8 mouse cellular contexts compared by ENCODE assay signal in genomic region chr10:77206565-77207079, GRCm38 (mm10). TPM values are rescaled to one million over a fixed set of nuclear protein-coding genes. Genes with fewer than 3 reads are reported as not detected.
DNase-seq lines count a peak whose midpoint lies in the region; ATAC-seq lines count a peak whose summit lies in the region.

No protein-coding gene starts in this region.

- no peak for ATAC-seq in hindbrain, embryonic 12.5 days (ENCODE audit: low FRiP score)
- peak; percentile 67 for ATAC-seq in stomach, embryonic 15.5 days (ENCODE audit: insufficient read depth, low FRiP score, low read depth)

- no peak for DNase-seq in hindbrain, embryonic 10.5 days (ENCODE audit: low spot score)
- DNase-seq in adrenal gland, adult 18-20 months (ENCODE audit: low spot score in 2 of 2), result peak; percentile 34 to 38
- peak; percentile 69 for DNase-seq in gastrocnemius, postnatal 25 days
- peak; percentile 42 for DNase-seq in kidney, adult 18-20 months
- DNase-seq in left cerebral cortex, postnatal 36 days (ENCODE audit: low spot score in 2 of 2), result peak; percentile 50 to 58
- no peak for DNase-seq in spleen, postnatal 14 days (ENCODE audit: low spot score in 2 of 2)

- no peak overlapping the region for H3K4me2 ChIP-seq in hindbrain, embryonic 12.5 days (replicated peaks)
- no peak overlapping the region for H3K4me2 ChIP-seq in stomach, embryonic 15.5 days

- H3K4me3 ChIP-seq in hindbrain, embryonic 10.5 days, result no peak overlapping the region
- H3K4me3 ChIP-seq in hindbrain, embryonic 12.5 days, result no peak overlapping the region
- no peak overlapping the region for H3K4me3 ChIP-seq in stomach, embryonic 15.5 days (replicated peaks)

- H3K27ac ChIP-seq in hindbrain, embryonic 10.5 days, result peak overlapping the region; percentile 67; the same call in 1 of the 2 replicates
- H3K27ac ChIP-seq in hindbrain, embryonic 12.5 days, result no peak overlapping the region
- H3K27ac ChIP-seq in stomach, embryonic 15.5 days, result peak overlapping the region; percentile 75

- no peak overlapping the region for H3K9ac ChIP-seq in hindbrain, embryonic 12.5 days
- H3K9ac ChIP-seq in stomach, embryonic 15.5 days, result no peak overlapping the region

- intact Hi-C loops in left cerebral cortex, postnatal 36 days (cut with DNase I), result no loop called here

- no peaks in the 10 kb centered on the region for H3K9me3 ChIP-seq in hindbrain, embryonic 10.5 days
- no peaks in the 10 kb centered on the region for H3K9me3 ChIP-seq in hindbrain, embryonic 12.5 days (replicated peaks)
- H3K9me3 ChIP-seq in stomach, embryonic 15.5 days, result no peaks in the 10 kb centered on the region

- H3K27me3 ChIP-seq in hindbrain, embryonic 10.5 days (ENCODE audit: insufficient read depth, poor library complexity, severe bottlenecking), result no peaks in the 10 kb centered on the region
- H3K27me3 ChIP-seq in hindbrain, embryonic 12.5 days, result no peaks in the 10 kb centered on the region
- H3K27me3 ChIP-seq in stomach, embryonic 15.5 days (replicated peaks), result no peaks in the 10 kb centered on the region

- H3K4me1 ChIP-seq in hindbrain, embryonic 10.5 days (replicated peaks), result peaks cover 54% of the 10 kb centered on the region
- peaks cover 15% of the 10 kb centered on the region for H3K4me1 ChIP-seq in hindbrain, embryonic 12.5 days
- H3K4me1 ChIP-seq in stomach, embryonic 15.5 days, result peaks cover 17% of the 10 kb centered on the region

- H3K36me3 ChIP-seq in hindbrain, embryonic 10.5 days, result no peaks in the 10 kb centered on the region
- no peaks in the 10 kb centered on the region for H3K36me3 ChIP-seq in hindbrain, embryonic 12.5 days
- no peaks in the 10 kb centered on the region for H3K36me3 ChIP-seq in stomach, embryonic 15.5 days

- WGBS in hindbrain, embryonic 10.5 days, result 43% methylated on average over 3 of the region's 3 CpGs
- 46% methylated on average over 3 of the region's 3 CpGs for WGBS in hindbrain, embryonic 12.5 days
- 27% methylated on average over 3 of the region's 3 CpGs for WGBS in stomach, embryonic 15.5 days

RNA-seq across cellular contexts. Expression of gene Col18a1, which starts 40.3 kb away (rescaled TPM):
- polyA plus RNA-seq in hindbrain, embryonic 10.5 days (2016; fragmentation: Nextera tagmentation; extraction: Ambion mirVana), result 147 and 167 TPM in 2 replicates
- polyA plus RNA-seq in hindbrain, embryonic 12.5 days (2016; fragmentation: Nextera tagmentation; extraction: Ambion mirVana), result 103 and 109 TPM in 2 replicates
- 10 to 100 TPM; 31.8 to 41.9 TPM for total RNA-seq in adrenal gland, adult 18-20 months (2021)
- 10 to 100 TPM in 1 of 2 experiments, 1 to 10 TPM in 1; 9.0 to 12.9 TPM for total RNA-seq in gastrocnemius, postnatal 25 days (2021)
- 1 to 10 TPM; 3.3 to 4.3 TPM for total RNA-seq in left cerebral cortex, postnatal 36 days (2021)
- 70.3 and 79.2 TPM in 2 replicates for polyA plus RNA-seq in stomach, embryonic 15.5 days (2015; fragmentation: Nextera tagmentation; extraction: Ambion mirVana)

RNA-seq across cellular contexts. Expression of gene Pofut2, which starts 52.4 kb away (rescaled TPM):
- 77.0 and 86.6 TPM in 2 replicates for polyA plus RNA-seq in hindbrain, embryonic 10.5 days (2016; fragmentation: Nextera tagmentation; extraction: Ambion mirVana)
- polyA plus RNA-seq in hindbrain, embryonic 12.5 days (2016; fragmentation: Nextera tagmentation; extraction: Ambion mirVana), result 81.8 and 92.5 TPM in 2 replicates
- total RNA-seq in adrenal gland, adult 18-20 months (2021), result 10 to 100 TPM; 83.1 to 93.5 TPM
- 10 to 100 TPM; 24.2 TPM for total RNA-seq in gastrocnemius, postnatal 25 days (2021)
- total RNA-seq in left cerebral cortex, postnatal 36 days (2021), result 10 to 100 TPM; 32.6 to 33.0 TPM
- 117 and 124 TPM in 2 replicates for polyA plus RNA-seq in stomach, embryonic 15.5 days (2015; fragmentation: Nextera tagmentation; extraction: Ambion mirVana)

Comparison
In these comparisons a context has a peak if more than half of its experiments do, and no peak if none do; other contexts are left out.
1. DNase-seq: peak in adrenal gland, adult 18-20 months (2 of 2), gastrocnemius, postnatal 25 days (single experiment), kidney, adult 18-20 months (single experiment) and left cerebral cortex, postnatal 36 days (2 of 2); none in hindbrain, embryonic 10.5 days (single experiment) and spleen, postnatal 14 days (0 of 2).